Mouse (Mus musculus): ENCODE measurements at regions not wholly inside any gene's neighbourhood (a gene's known extent, or its start where the extent isn't known, plus 50 kb on each side); places are given as distances from the start of the nearest gene placed in this dataset.

DNA sequence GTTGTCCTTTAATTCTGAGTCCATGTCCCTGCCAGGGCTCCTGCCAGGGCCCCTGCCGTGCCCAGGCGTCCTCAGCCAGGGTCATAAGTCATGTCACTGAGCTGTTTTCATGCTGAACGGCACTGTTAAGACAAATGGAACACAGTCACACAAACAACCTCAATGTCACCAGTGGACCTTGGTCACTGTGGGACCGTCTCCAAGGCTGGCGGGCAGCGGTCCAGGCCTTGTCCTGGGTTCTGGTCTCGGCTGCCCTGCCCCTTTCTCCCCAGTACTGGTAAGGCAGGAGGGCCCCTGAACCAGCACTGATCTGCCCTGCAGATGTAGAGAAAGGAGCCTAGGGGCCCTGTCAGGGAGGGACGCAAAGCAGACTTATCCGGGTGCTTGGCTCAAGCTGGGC lies 79.3 kb upstream of the Ptpn1 start:
- Histone ChIP-seq H3K4me1 (ENCODE audit: control insufficient read depth in 2 of 2, insufficient read depth in 2 of 2, low read length in 2 of 2, poor library complexity in 1 of 2) (no peaks in the 10 kb centered on the region; a peak in 1 of 4 replicates), H3K9ac (ENCODE audit: insufficient read depth, low read depth, low read length, poor library complexity, severe bottlenecking) (no peak overlapping the region), H3K4me3 (ENCODE audit: insufficient read depth in 1 of 2, low read depth in 1 of 2, low read length in 2 of 2, poor library complexity in 1 of 2, severe bottlenecking in 1 of 2) (no peak overlapping the region), H3K36me3 (ENCODE audit: control insufficient read depth, insufficient read depth, low read length, poor library complexity, severe bottlenecking) (no peaks in the 10 kb centered on the region), H3K9me3 (ENCODE audit: control insufficient read depth, insufficient read depth, low read depth, low read length) (no peaks in the 10 kb centered on the region), H3K27ac (ENCODE audit: insufficient read depth, low read depth, low read length, poor library complexity, severe bottlenecking) (no peak overlapping the region)
- in situ Hi-C loops (cut with MboI; ENCODE audit: low sequenced_read_pairs in 2 of 2, unreplicated experiment in 2 of 2) = no loop called here
- no peak for TF ChIP-seq CHD2 (IDR thresholded peaks at IDR 0.05; ENCODE audit: low read depth, low read length)
- TF ChIP-seq MAFK (IDR thresholded peaks at IDR 0.05; ENCODE audit: insufficient read depth, low read depth, low read length) = no peak
- no peak for TF ChIP-seq ZC3H11A (IDR thresholded peaks at IDR 0.05; ENCODE audit: borderline replicate concordance, low read depth, low read length)
- TF ChIP-seq ZNF384 (IDR thresholded peaks at IDR 0.05; ENCODE audit: low read depth, low read length) = no peak
- no peak for TF ChIP-seq HCFC1 (IDR thresholded peaks at IDR 0.05; ENCODE audit: borderline replicate concordance, insufficient read depth, low read length)
- no peak for DNase-seq (ENCODE audit: low read depth, low spot score)

- Histone ChIP-seq H3K9ac (ENCODE audit: insufficient read depth, low read depth, low read length, poor library complexity, severe bottlenecking) (no peak overlapping the region), H3K4me1 (ENCODE audit: control insufficient read depth in 2 of 2, insufficient read depth in 2 of 2, low read length in 2 of 2, poor library complexity in 1 of 2) (no peaks in the 10 kb centered on the region; a peak in 1 of 4 replicates), H3K36me3 (ENCODE audit: control insufficient read depth, insufficient read depth, low read length, poor library complexity, severe bottlenecking) (no peaks in the 10 kb centered on the region), H3K4me3 (ENCODE audit: insufficient read depth in 1 of 2, low read depth in 1 of 2, low read length in 2 of 2, poor library complexity in 1 of 2, severe bottlenecking in 1 of 2) (no peak overlapping the region), H3K27ac (ENCODE audit: insufficient read depth, low read depth, low read length, poor library complexity, severe bottlenecking) (no peak overlapping the region), H3K9me3 (ENCODE audit: control insufficient read depth, insufficient read depth, low read depth, low read length) (no peaks in the 10 kb centered on the region)
- no peak for DNase-seq (ENCODE audit: low read depth, low spot score)
- TF ChIP-seq CHD2 (IDR thresholded peaks at IDR 0.05; ENCODE audit: low read depth, low read length) (no peak), ZC3H11A (IDR thresholded peaks at IDR 0.05; ENCODE audit: borderline replicate concordance, low read depth, low read length) (no peak), ZNF384 (IDR thresholded peaks at IDR 0.05; ENCODE audit: low read depth, low read length) (no peak), HCFC1 (IDR thresholded peaks at IDR 0.05; ENCODE audit: borderline replicate concordance, insufficient read depth, low read length) (no peak), MAFK (IDR thresholded peaks at IDR 0.05; ENCODE audit: insufficient read depth, low read depth, low read length) (no peak)
- in situ Hi-C loops (cut with MboI; ENCODE audit: low sequenced_read_pairs in 2 of 2, unreplicated experiment in 2 of 2) = no loop called here
Measured at GRCm38 (mm10) chr2:167851216-167851896, 80.5 kb upstream of the Ptpn1 start.

GRCm38 (mm10) chr2:167849999-167850552 lies 81.8 kb upstream of the Ptpn1 start:
- H3K4me3 ChIP-seq (ENCODE audit: insufficient read depth in 1 of 2, low read depth in 1 of 2, low read length in 2 of 2, poor library complexity in 1 of 2, severe bottlenecking in 1 of 2) = no peak overlapping the region
- H3K27ac ChIP-seq (ENCODE audit: insufficient read depth, low read depth, low read length, poor library complexity, severe bottlenecking) = no peak overlapping the region
- in situ Hi-C loops (cut with MboI; ENCODE audit: low sequenced_read_pairs in 2 of 2, unreplicated experiment in 2 of 2) = no loop called here
- H3K9me3 ChIP-seq (ENCODE audit: control insufficient read depth, insufficient read depth, low read depth, low read length) = no peaks in the 10 kb centered on the region
- no peak for DNase-seq (ENCODE audit: low read depth, low spot score)
- no peak overlapping the region for H3K9ac ChIP-seq (ENCODE audit: insufficient read depth, low read depth, low read length, poor library complexity, severe bottlenecking)
- no peak for TF ChIP-seq MAFK (IDR thresholded peaks at IDR 0.05; ENCODE audit: insufficient read depth, low read depth, low read length)
- no peak for TF ChIP-seq ZC3H11A (IDR thresholded peaks at IDR 0.05; ENCODE audit: borderline replicate concordance, low read depth, low read length)
- H3K4me1 ChIP-seq (ENCODE audit: control insufficient read depth in 2 of 2, insufficient read depth in 2 of 2, low read length in 2 of 2, poor library complexity in 1 of 2) = no peaks in the 10 kb centered on the region; a peak in 1 of 4 replicates
- H3K36me3 ChIP-seq (ENCODE audit: control insufficient read depth, insufficient read depth, low read length, poor library complexity, severe bottlenecking) = no peaks in the 10 kb centered on the region

DNA sequence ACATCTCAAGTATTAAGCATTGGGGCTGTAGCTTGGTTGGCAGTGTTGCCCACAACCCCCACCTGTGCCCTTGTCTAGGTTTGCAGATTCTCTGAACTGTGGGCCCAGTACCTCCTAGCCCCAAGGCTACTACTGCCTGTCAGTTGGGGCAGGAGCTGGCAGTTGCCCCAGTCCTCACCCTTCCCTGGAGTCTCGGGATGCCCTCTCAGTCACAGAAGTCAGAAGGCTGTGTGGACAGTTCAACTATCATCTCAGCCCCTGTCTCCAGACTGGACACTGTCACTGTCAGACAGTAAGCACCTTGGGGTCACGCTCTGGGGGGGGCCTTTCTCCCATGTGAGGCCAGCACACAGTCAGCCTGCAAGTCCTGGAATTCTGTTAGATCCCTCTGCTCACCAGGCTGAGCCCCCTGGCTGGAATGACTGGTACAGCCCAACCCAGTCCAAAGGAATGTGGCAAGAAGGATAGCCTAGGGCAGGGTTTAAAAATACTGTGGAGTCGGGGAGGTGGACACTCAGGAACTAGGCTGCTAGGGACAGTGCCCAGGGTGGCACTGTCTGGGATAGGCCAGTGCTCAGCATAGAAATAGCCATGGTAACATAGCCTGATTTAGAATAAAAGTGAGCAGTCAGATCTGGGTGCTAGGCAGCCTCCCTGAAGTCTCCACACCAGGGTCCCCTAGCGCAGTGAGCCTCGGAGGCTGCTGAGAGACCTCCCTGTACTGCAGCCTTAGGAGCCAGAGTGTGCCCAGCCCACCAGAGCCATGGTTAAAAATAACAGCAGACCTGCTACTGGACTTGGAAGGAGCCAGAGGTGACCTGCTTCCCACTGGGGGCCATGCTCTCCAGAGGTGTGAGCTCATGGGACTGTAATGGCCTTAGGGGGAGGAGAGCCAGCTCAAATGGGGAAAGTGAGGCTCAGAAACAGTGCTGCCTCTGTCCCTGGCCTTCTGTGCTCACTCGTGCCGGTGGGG lies 83.1 kb upstream of the Ptpn1 start:
- in situ Hi-C loops (cut with MboI; ENCODE audit: low sequenced_read_pairs in 2 of 2, unreplicated experiment in 2 of 2) = no loop called here
- TF ChIP-seq ZC3H11A (IDR thresholded peaks at IDR 0.05; ENCODE audit: borderline replicate concordance, low read depth, low read length) (no peak), ZNF384 (IDR thresholded peaks at IDR 0.05; ENCODE audit: low read depth, low read length) (no peak), HCFC1 (IDR thresholded peaks at IDR 0.05; ENCODE audit: borderline replicate concordance, insufficient read depth, low read length) (no peak), CHD2 (IDR thresholded peaks at IDR 0.05; ENCODE audit: low read depth, low read length) (no peak), MAFK (IDR thresholded peaks at IDR 0.05; ENCODE audit: insufficient read depth, low read depth, low read length) (no peak)
- no peaks in the 10 kb centered on the region; a peak in 1 of 4 replicates for H3K4me1 ChIP-seq (ENCODE audit: control insufficient read depth in 2 of 2, insufficient read depth in 2 of 2, low read length in 2 of 2, poor library complexity in 1 of 2)
- no peak for DNase-seq (ENCODE audit: low read depth, low spot score)
- no peaks in the 10 kb centered on the region for H3K9me3 ChIP-seq (ENCODE audit: control insufficient read depth, insufficient read depth, low read depth, low read length)
- H3K9ac ChIP-seq (ENCODE audit: insufficient read depth, low read depth, low read length, poor library complexity, severe bottlenecking) = no peak overlapping the region
- no peaks in the 10 kb centered on the region for H3K36me3 ChIP-seq (ENCODE audit: control insufficient read depth, insufficient read depth, low read length, poor library complexity, severe bottlenecking)
- no peak overlapping the region for H3K4me3 ChIP-seq (ENCODE audit: insufficient read depth in 1 of 2, low read depth in 1 of 2, low read length in 2 of 2, poor library complexity in 1 of 2, severe bottlenecking in 1 of 2)
- H3K27ac ChIP-seq (ENCODE audit: insufficient read depth, low read depth, low read length, poor library complexity, severe bottlenecking) = no peak overlapping the region; the same call in 1 of the 2 replicates

All from ES-E14 (cell line).